Mouse (Mus musculus) bone marrow, adult 2 months (tissue): ENCODE data around the gene Rpl18a.

Experiments used
- CTCF ChIP-seq: fragments of 200-500 bp; IDR thresholded peaks from 2 replicates; pipeline ENCODE4 v1.5.1; 2011; ENCODE audit warnings: low read length, control low read depth; ENCODE audit not compliant: control insufficient read depth, insufficient read depth
- POLR2A ChIP-seq: fragments of 200-500 bp; IDR thresholded peaks from 2 replicates; pipeline ENCODE4 v1.6.1; 2011; ENCODE audit warnings: low read depth, mild to moderate bottlenecking, control low read depth, low read length, borderline replicate concordance; ENCODE audit not compliant: control insufficient read depth

- TF ChIP-seq CTCF: no peak
- no peak for TF ChIP-seq POLR2A
Observed at GRCm38 (mm10) chr8:70853863-70854262, 43.3 kb downstream of the Rpl18a start.
